Mouse (Mus musculus) embryo, embryonic 11 days (tissue): ENCODE data around the gene Fbxo48.

Source experiments
- DNase-seq: peaks from one replicate; pipeline ENCODE4 v3.0.0-alpha.2; 2015

The Fbxo48 gene

DNA sequence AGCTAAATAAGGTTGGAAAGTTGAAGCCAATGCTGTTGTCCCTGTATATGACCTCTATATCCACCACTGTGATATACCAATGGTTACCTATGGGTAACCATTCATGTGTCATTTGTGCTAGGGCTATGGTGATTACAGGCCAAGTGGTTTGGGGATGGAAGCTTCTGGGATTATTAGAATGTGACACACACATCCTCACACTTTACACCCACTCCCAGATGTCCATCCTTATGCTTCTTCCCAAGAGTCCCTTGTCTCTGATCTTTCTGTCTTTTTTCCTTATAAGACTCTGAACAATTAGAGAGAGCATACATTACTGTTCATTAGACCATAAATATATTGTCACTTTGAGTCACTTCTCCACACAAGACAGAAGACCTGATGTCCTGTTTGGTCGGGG lies 21.9 kb downstream of the Fbxo48 start:
- DNase-seq: no peak

DNA sequence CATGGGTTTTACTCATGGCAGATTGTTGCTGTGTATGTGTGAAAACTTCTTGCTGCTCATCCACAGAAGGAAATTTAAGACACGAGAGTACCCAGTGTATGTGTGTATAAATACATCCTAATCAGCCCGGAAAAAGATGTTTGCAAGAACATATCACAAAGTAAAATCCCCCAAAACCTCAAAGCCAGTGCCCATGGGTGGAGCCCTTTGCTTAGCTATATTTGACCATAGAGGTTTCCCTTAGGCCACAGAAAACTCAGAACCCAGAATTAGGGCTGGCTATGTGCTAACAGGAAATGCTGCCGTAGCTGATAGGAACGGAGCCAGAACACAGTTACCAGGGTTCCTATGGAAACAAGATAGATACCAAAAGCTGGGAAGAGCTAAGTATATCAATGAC lies 25.8 kb downstream of the Fbxo48 start:
- no peak for DNase-seq

DNA sequence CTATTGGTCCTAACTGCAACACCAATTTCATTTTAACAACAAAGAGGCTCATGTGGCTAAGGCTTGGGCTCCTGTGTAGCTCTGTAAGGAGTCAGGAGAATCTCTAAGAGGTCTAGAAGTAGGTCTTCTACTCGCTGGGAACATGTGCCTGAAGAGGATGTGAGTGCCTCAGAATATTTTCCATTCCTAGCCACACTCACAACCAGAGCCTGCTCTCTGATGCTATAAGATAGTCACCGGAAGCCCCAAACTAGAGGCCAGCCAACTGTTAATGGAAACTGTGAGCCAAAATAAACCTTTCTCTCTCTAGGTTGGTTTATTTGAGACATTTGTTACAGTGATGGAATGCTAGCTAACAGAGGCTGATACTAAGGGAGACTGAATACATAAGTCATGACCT lies 26.4 kb downstream of the Fbxo48 start:
- no peak for DNase-seq

DNA sequence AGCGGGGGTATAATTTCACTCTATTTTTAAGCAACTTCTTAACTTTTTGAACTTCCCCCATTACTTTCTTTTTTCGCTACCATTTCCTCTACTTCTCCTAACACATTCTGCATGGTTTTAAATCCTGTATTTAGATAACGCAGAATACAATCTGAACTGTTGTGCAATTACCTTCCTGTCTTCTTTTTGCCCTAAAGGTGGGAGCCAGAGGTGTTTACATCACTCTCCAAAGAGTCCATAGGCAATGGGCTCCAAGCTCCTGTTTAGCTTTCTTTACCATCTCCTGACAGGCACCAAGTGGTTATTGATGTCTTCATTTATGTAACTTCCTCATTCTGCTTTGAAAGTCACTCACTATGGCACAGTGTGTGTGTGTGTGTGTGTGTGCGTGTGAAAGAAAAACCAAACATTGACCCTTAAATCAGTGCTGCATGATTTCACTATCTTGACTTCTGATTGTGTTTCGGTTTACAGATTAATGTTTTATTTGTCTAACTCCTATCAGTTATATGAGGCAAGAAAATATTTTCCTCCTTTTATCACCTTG lies 27.1 kb downstream of the Fbxo48 start:
- DNase-seq: no peak

DNA sequence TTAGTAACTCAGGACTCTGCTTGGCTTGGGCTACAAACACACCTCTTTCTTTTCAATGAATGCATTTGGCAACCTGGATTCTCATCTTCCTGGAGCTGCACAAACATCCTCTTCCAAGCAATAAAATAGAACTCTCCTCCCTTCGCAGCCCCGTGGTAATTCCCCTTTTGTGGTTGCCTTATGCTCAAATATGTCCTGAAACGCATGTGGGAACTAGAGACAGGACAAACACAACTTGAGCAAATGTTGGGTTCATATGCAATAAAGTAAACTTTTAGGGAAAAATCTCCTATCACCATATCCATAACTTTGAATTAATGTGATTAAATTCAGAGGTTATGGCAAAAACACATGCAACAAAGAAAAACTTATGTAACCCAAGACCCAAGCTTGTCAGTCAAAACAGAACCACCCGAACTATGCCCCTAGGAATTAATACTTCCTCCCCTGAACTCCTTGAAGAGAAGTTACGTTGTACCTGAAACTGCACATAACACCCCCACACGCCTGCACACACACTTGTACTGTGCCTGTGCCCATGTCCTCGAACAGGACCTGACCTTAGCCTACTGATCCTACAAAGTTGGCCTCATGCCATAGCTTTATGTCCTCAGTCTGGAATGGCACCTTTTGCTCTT lies 35.5 kb downstream of the Fbxo48 start:
- DNase-seq: no peak

DNA sequence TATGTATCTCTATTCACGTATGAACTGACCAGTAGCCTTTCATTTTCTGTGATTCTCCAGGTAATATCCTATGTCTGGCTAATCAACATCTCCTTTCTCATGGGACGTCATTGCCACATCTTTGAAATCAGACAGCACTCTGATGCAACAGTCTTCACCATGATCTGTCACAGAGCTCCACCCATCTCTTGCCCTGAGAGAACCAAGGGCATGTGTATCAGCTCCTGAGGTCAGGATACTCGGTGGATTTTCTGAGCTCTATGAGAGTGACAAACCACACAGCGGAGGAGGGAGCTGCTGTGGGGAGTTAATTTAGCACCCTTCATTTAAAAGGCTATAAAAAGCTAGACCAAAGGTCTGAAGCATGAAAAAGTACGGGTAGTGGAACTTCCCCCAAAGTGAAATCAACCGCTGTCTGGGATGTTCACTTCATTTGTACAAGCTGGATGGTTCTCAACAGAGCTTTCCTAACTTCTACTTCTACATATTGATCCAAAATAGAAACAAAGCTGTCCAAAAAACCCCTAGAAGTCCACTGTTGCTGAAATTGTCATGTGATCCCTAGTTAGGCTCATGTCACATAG lies 36.7 kb downstream of the Fbxo48 start:
- no peak for DNase-seq

DNA sequence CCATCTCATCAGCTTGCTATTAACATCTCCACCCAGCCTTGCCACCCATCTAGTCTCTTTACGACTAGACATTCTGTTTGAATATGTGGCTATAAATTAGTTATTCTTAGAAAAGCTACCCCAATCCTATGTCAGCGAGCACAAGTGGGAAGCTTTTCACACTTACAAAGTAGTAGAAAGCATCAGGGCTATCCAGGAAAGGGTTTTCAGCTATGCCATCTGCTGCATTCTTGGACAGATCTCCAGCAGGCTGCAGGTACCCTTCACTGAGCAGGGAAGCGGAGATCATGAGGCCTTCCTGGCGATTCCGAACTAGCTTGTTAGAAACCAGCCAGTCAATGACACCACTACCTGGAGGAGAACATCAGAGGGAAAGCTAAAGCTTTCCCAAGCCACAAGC lies 38.7 kb downstream of the Fbxo48 start:
- no peak for DNase-seq

DNA sequence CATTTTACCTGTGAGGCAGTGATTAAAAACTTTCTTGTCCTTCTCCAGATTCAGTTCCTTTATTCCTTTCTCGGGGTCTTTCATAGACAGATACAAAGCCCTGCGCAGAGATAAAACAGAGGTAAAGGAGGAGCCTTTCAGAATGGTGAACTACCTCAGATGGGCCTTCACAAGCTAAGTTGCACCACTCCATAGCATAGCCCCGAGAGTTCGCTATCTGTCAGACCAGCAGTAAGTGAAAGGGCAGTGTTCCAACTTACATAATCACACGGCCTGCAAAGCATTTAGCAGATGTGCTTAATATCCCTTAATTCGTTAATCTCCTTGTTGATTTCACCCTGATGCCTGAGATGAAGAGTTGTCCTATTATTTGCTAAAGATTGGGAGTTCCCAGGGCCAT lies 41.7 kb downstream of the Fbxo48 start:
- DNase-seq: no peak

DNA sequence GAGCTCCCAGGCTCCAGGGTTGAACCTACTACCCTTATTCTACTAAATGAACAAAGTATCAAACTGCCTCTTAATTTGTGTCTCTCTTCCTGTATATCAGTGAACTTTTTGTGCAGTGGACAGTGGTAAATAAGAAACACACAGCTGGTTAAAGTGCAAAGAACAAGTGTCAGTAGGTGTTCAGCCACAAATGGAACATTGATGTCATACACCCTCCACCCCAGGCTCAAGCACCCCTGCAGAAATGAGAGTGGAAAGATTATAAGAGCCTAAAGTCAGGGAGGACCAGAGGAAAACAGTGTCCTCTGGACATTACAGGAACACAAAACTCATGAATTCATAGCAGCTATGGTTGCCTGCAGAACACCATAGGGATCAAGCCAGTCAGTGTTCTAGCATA lies 45.6 kb downstream of the Fbxo48 start:
- DNase-seq: no peak

DNA sequence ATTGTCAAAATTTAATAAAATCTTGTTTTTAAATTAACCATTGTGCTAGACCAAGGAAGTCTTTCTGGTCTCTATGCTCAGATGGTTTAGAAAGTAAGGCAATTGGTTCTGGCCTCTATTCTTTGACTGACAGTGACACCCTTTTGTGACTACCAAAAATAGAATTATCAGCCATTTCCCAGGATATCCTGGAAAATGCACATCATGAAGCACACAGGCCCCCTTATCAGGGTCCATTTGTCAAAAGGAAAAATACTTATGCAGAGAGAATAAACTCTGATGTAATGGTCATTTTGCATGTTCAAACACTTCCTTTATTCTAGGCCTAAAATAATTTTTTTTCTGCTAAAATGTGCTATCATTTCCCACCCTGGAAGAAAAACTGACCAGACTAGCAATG lies 46.3 kb downstream of the Fbxo48 start:
- DNase-seq: no peak

DNA sequence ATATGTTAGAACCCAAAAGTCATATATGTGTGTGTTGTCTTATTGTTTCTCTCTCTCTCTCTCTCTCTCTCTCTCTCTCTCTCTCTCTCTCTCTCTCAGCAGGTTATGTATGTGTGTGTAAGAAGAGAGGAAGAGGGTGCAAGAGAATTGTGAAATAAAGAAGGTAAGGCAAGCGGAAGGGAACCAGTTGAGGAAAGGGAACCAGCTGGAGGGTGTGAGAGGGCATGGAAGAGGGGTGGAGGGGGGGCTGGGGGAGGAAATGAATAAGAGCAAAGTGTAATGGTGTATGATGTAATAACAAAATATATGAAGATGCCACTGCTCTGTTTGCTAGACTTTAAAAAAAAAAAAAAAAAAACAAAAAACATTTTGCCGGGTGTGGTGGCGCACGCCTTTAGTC lies 48.2 kb downstream of the Fbxo48 start:
- no peak for DNase-seq

DNA sequence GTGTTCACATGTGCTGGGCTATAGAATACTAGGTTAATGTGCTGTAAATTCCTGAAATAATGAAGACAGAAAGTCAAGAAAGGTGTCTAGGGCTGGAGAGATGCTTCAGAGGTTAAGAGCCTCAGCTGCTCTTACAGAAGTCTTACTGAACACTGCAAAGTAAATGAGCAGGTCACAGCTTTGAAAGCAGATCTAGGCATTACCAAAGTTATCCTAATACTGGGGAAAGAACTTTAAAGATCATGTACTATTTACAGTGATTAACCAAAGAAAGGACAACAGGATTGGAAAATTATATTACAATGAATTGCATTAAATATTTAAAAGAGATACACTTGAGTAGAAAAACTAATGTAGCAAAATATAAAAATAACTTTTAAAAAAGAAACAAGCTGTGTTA lies 48.8 kb downstream of the Fbxo48 start:
- DNase-seq: no peak

DNA sequence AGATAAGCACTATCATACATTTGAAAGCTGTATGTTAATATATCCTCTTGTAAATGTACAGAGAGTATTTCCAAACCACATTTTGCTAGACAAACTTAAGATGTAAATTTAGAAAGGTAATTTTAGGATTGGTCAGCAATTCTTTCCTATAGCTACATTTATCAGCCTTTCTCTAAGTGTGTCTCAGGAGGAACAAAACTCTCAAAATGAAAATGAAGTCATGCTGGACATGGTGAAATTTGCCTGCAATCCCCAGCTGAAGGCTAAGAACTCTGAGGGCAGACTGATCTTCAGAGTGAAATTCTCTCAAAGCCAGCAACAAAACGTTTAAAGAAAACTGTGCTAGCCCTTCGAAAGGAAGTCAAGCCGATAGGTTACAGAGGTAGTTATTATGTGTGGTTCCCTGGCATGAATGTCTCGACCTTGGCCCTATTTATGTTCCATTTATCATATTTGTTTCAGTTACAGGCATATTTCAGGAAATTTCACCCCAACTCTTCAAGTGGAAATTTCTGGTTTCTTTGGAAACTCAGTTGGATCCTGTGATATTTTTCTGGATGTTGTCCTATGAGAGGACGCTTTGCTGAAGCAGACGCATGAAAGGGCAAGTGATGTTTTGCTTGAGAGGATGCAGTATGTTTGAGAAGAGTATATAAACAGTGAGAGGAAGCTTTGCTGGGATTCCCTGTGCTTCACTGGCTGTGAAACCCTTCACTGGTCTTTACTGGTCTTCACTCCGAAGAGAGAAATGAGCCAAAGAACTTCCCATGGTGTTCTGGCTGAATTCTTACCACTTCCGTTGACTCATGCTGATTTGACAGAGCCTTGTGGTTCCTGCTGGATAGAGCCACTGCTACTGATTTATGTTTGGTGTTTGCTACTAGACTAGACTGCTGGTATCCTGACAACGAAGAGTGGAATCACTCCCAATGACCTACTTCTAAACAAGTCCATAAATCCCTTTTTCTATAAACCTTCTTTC lies 49.5 kb downstream of the Fbxo48 start:
- DNase-seq: no peak

DNA sequence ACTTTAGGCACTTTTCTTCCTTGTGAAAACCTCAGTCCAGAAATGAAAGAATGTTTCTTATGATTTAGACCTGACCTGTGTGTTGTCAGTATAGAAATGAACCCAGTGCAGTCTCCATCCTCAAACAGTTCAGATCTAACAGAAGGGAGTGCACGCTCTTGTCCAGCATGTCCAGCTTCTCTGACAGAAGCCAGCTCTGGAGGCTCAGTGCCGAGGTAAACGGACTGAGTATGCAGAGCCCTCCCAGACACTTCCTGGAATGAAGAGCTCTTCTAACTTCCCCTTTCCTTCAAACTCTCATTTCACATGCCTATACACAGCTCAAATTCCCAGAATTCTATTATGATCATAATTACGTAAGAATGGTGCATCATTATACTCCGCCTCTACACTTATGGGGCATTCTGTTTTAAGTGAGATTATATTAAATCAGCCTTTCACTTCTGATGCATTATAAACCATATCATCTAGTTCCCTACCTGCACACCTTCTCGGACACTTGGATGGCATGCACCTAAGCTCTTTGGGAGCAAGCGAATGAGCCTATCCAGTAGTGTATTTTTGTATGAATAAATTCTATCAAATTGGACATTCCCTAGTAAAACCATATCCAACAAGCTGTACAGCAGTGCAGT lies 51.7 kb downstream of the Fbxo48 start:
- DNase-seq: no peak

DNA sequence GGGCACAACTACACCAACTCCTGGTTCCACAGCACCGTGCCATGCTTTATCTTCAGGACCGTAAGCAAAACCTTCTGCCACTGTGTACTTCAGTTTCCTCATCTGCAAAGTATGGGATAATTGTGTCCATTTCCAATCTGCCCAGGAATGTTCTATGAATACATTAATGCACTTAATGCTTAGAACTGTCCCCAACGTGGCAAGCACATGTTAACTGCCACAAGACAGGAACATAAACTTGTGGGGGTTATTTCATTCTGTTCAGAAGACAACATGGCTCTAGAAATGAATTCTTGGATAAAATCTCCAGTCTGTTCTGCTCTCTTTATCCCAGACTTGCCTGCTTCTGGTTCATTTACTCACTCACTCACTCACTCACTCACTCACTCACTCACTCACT lies 52.6 kb downstream of the Fbxo48 start:
- DNase-seq: no peak
